Mouse (Mus musculus) erythroid progenitor cell, adult 5-6 weeks (primary cell): ENCODE data around the gene Rftn1. TPM values are rescaled to one million over a fixed set of nuclear protein-coding genes. Genes with fewer than 3 reads are reported as not detected.

Source experiments
- ATAC-seq: replicated peaks from 2 replicates; pipeline ENCODE4 v1.8.0; 2016; ENCODE audit warnings: moderate number of reproducible peaks, mild to moderate bottlenecking, moderate TSS enrichment, inconsistent platforms; ENCODE audit not compliant: poor library complexity, low FRiP score, severe bottlenecking
- total RNA-seq, 2 experiments: library from RNA; stranded (forward) in 1 of 2; stranded (reverse) in 1 of 2; fragments of 150-400 nt in 1 of 2; fragments of 186-747, 209-891 nt in 1 of 2; gene quantifications; 2 replicates each; pipeline versions ENCODE4 v1.2.3 to v1.2.4; 2015 to 2017; ENCODE audit warnings: low replicate concordance in 2 of 2

Gene Rftn1
- total RNA-seq, 2 experiments from 2014 or later: 4.6 to 5.4 TPM

DNA sequence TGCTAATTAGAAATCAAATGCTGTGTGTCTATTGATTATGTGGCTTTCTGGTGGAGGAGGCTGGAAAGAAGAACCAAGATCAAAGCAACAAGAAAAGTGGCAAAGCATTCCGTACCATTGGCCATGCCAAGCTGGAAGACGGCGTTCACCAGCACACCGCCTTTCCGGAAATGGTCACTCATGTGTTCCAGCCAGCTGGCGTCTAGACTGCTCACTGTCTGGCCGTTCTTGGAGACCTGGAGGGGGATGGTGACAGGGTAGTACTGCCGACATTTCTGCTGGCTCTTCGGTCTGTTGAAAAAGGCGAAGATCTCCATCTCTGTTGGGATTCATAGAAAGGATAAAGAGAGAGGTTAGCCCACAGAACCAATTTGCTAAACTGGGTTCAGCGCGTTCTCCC lies 143.3 kb downstream of the Rftn1 start:
- no peak for ATAC-seq

DNA sequence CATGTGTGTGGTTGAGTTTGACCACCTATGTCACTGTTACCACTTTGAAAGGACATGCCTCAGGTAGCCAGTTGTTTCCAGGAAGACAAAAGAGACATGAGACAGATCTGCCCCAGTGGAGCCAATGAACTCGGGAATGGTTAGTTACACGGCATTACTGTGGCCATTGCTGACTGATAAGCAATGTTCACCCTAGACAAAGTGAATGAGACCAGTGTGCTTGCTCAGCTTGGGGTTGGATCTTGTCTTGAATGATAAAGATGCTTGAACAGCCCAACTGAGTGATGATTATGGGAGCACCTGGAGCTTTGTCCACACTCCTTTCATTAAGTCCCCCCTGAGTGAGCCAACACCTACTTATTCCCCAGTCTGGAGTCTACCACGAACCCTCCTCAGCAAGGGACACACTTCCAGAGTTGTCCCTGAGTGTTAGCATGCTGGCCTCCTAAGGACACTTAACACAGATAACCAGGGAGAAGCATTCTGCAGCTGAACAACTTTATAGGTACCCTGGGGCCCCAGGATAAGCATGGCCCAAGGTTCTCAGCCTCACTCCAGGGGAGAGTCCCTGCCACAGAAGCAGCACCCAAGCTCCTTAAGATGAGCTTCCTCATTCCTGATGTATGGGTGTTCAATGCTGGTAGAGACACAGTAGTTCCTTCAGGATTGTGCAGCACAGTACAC lies 149.6 kb downstream of the Rftn1 start:
- no peak for ATAC-seq

GRCm38 (mm10) chr17:50037882-50038665 lies 152.4 kb downstream of the Rftn1 start:
- no peak for ATAC-seq

- ATAC-seq: no peak
Measured at GRCm38 (mm10) chr17:50037416-50037815, 153.1 kb downstream of the Rftn1 start.

- no peak for ATAC-seq
Measured at GRCm38 (mm10) chr17:50036751-50037385, 153.6 kb downstream of the Rftn1 start.

- ATAC-seq: no peak
Measured at GRCm38 (mm10) chr17:50033698-50034097, 156.8 kb downstream of the Rftn1 start.

DNA sequence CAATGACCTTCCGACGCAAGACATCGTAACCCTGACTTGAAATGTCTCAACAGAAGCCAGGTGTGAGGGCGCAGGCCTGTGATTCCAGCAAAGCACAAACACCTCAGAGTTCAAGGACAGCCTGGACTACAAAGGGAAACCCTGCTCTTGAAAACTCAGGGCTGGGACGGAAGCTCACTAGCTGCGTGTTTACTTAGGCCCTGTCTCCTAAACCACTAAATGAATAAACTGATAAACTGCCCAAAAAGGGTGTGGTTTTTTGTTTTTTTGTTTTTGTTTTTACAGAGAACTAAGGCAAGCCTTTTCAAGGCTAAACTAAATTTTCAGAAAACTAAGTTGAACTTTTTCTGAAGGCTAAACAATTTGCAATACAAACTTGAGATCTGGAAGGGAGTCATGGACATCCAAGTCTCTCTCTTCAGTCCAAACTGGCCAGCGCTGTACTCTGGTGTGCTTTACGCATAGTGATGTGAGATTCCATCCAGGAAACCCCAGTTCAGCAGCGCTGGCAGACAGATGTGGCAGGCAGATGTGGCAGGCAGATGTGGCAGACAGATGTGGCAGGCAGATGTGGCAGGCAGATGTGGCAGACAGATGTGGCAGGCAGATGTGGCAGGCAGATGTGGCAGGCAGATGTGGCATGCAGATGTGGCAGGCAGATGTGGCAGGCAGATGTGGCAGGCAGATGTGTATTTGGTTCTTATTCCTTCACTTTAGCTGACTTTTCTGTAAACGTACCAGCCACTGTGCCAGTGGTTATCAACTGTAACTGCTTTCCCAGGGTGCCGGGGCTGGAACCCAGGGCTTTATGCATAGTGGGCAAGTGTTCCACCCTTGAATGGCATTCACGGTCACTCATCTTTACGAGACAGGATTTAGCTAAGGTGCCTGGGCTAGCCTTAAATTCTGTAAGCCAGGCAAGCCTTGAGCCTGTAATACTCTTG lies 158.7 kb downstream of the Rftn1 start:
- peak; percentile 72 for ATAC-seq

GRCm38 (mm10) chr17:50025651-50026050 lies 164.8 kb downstream of the Rftn1 start:
- ATAC-seq: no peak

DNA sequence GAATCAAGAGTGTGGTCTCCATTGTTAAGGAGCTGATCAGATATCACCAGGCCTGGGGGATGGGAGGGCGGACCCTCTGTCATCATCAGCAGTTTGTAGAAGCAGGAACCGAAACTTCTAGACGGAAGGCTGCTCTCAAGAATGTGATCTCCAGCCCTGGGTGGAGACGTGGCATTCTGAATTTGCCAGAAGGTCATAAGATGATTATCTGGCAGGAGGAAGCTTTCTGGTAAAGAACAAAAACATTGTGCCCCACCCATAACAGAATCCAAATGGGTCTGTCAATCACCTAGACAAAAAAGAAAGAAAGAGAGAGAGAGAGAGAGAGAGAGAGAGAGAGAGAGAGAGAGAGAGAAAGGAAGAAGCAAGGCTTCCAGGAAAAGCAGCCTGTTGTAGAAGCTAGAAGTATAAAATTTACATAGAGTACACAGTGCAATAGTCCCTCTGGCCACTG lies 165.3 kb downstream of the Rftn1 start:
- ATAC-seq: no peak

GRCm38 (mm10) chr17:50021400-50021799 lies 169.1 kb downstream of the Rftn1 start:
- ATAC-seq: no peak

GRCm38 (mm10) chr17:50020211-50021001 lies 170.1 kb downstream of the Rftn1 start:
- peak; percentile 84 for ATAC-seq

DNA sequence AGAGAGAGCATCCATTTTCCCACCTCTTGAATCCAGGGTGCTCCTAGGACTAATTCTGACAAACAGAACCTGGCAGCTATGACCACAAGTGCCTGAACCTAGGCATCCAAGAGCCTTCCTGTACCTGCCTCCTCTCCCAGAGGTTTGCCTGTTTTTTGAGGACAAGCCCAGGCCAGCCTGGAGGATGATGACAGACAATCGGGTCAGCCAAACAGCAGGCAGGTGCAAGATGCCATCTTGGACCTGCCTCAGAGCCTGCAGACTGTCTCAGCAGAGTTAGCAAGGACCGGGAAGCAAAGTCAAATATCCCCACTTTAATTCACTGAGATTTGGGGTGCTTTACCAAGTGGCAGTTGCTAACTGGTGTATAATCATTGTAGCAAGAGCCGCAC lies 170.7 kb downstream of the Rftn1 start:
- ATAC-seq: peak; percentile 22

DNA sequence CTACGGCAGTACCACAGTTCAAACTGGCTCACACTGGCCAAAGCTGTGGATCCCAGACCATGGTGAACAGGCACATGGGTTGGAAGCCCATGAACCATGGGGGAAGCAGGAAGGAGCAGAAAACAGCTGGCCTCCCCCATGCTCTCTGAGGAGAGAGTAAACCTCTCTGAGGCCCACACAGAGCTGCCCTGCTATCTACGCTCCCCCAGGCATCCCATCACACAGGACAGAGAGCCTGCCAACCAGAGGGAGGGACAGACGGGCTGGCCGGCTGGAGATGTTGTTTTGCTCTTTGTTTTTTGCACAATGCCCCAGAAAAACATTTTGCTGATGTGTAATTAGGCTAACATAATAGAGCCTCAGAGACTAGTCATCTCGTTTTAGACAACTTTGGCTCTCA lies 171.4 kb downstream of the Rftn1 start:
- ATAC-seq: peak; percentile 67

DNA sequence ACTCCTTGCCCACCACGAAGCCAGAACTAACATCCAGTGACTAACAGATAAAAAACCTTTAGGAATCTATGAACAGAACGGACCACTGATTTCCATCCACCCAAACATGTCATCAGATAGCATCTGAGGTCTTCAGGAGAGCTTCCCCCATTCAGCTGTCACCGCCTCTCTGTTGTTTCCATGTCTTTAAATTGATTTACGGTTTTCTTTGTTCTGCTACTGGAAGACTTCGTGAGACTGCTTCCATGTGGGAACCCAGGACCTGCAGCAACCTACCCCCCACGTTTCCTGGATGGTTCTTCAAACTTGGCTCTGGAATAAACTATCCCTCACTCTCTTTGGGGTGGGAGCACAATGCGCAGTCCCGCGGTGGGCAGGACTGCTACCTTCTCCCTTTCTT lies 175.8 kb downstream of the Rftn1 start:
- no peak for ATAC-seq

- no peak for ATAC-seq
Measured at GRCm38 (mm10) chr17:50013848-50014247, 176.6 kb downstream of the Rftn1 start.

DNA sequence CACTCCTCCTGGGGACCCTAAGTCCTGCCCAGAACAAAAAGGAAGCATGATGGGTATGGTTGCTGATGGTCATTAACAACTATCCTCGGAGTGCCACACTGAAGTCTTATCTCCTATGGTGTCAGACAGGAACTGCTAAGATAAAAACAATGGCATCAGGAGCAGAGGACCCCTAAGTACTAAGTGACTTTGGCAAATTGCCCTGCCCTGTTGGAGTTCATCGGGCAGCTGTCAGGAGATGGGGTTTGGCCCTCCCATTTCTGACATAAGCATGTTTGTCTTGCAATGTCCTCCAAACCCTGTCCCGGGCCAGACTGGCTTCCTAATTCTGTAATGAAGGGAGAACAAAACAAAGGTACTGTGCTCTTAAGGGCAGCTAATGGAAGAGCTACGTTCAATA lies 180.4 kb downstream of the Rftn1 start:
- ATAC-seq: no peak

DNA sequence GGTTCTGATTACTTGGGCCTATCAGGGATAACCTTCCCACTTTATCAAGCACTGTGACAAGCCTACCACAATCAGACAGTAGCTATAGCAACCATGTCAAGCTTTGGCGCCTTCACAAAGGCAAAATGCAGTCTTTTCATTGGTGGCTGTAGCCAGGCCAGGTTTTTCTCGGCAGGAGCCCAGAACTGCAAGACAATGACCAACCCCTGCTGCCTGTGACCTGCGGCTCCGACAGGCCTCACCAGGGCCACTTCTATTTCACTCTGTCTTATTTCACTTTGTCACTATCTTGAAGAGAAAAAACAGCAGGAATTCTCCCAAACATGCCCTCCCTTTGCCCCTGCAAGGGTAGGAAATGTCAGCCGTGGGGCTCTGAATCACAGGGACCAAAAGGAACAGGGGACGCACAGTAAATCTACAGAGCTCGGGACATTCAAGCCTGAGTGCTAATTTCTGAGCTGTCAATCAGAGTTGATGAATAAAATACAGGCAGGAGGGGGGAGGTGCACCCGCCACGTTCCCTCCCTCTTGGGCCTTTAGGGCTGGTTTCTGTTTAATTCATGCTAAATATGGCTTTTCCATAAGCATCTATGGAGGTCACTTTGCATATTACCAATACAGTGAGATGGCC lies 183.6 kb downstream of the Rftn1 start:
- no peak for ATAC-seq

DNA sequence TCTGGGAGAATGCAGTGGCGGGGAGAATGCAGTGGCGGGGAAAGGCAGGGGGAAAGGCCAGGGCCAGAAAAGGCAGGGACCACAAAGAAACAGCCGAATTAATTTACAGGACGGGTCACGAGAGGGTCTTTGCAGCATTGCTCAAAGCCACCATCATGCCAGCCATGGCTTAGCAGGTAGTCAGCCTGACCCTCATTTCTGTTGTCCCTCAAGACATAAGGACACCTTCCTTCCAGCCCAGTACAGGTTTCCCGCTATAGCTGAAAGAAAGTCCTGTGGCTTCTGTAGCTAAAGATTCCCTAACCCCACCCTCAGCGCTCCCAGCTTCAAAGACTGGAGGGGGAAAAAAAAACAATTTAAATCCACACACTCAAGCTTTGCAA lies 184.1 kb downstream of the Rftn1 start:
- no peak for ATAC-seq

- ATAC-seq: no peak
Measured at GRCm38 (mm10) chr17:50003156-50003555, 187.3 kb downstream of the Rftn1 start.
